Mouse (Mus musculus) CH12.LX (cell line): ENCODE measurements at regions not wholly inside any gene's neighbourhood (a gene's known extent, or its start where the extent isn't known, plus 50 kb on each side); places are given as distances from the start of the nearest gene placed in this dataset.

ENCODE experiments used
- DNase-seq: peaks from one replicate; pipeline ENCODE4 v3.0.0-alpha.2; 2013; ENCODE audit errors: extremely low read depth
- H3K27ac ChIP-seq: 2 replicates; pipeline ENCODE4 v1.5.1; 2012; ENCODE audit warnings: low read depth, mild to moderate bottlenecking, control low read depth, moderate library complexity; ENCODE audit not compliant: insufficient read depth
- H3K27me3 ChIP-seq: replicated peaks from 2 replicates; pipeline ENCODE3; 2012; ENCODE audit warnings: inconsistent platforms
- H3K36me3 ChIP-seq, 2 experiments: replicated peaks in 1 of 2; 2 replicates each; pipeline versions ENCODE3 to v1.6.1; 2012; ENCODE audit warnings: inconsistent platforms in 1 of 2, low read length in 1 of 2, mild to moderate bottlenecking in 1 of 2, mixed read lengths in 1 of 2, moderate library complexity in 1 of 2; ENCODE audit not compliant: control insufficient read depth in 1 of 2, insufficient read depth in 1 of 2
- H3K4me1 ChIP-seq, 2 experiments: 2 replicates each; pipeline ENCODE4 v1.6.1; 2012; ENCODE audit warnings: inconsistent platforms in 1 of 2, moderate library complexity in 1 of 2; ENCODE audit not compliant: insufficient read depth in 2 of 2, control insufficient read depth in 1 of 2
- H3K4me2 ChIP-seq: 2 replicates; pipeline ENCODE4 v1.6.1; 2012; ENCODE audit warnings: low read depth, mild to moderate bottlenecking, control low read depth; ENCODE audit not compliant: poor library complexity, insufficient read depth, severe bottlenecking
- H3K4me3 ChIP-seq, 3 experiments: fragments of 150-350 bp in 1 of 3; sonication (generic) in 1 of 3; replicated peaks in 1 of 3; 2 replicates each; pipeline versions ENCODE3 to v1.5.1; 2011 to 2012; ENCODE audit warnings: low read depth in 2 of 3, low read length in 2 of 3, mild to moderate bottlenecking in 2 of 3, moderate library complexity in 2 of 3, control low read depth in 1 of 3, improper control_type of control experiment in 1 of 3, inconsistent platforms in 1 of 3, mixed read lengths in 1 of 3; ENCODE audit not compliant: poor library complexity in 1 of 3
- H3K79me2 ChIP-seq: replicated peaks from 2 replicates; pipeline ENCODE4 v1.6.1; 2012; ENCODE audit warnings: mild to moderate bottlenecking, moderate library complexity; ENCODE audit not compliant: control insufficient read depth, poor library complexity, insufficient read depth, severe bottlenecking; ENCODE audit errors: extremely low read depth
- H3K9ac ChIP-seq: 2 replicates; pipeline ENCODE4 v1.6.1; 2012; ENCODE audit warnings: low read depth, mild to moderate bottlenecking, control low read depth, moderate library complexity; ENCODE audit not compliant: insufficient read depth
- H3K9me3 ChIP-seq: replicated peaks from 2 replicates; pipeline ENCODE3; 2012; ENCODE audit warnings: low read length, inconsistent platforms, mixed read lengths
- CHD1 ChIP-seq: IDR thresholded peaks from 2 replicates; pipeline ENCODE4 v1.6.1; 2012; ENCODE audit warnings: low read depth, low read length, improper control_type of control experiment, inconsistent platforms
- ETS1 ChIP-seq: conservative IDR thresholded peaks from 2 replicates; pipeline ENCODE4 v1.6.1; 2012; ENCODE audit warnings: low read depth, mild to moderate bottlenecking, inconsistent platforms, low read length, improper control_type of control experiment, moderate library complexity
- HCFC1 ChIP-seq: IDR thresholded peaks from 2 replicates; pipeline ENCODE4 v1.6.1; 2012; ENCODE audit warnings: low read depth, mild to moderate bottlenecking, inconsistent platforms, low read length, improper control_type of control experiment
- IRF4 ChIP-seq: IDR thresholded peaks from 2 replicates; pipeline ENCODE4 v1.6.1; 2014; ENCODE audit warnings: low read depth, mild to moderate bottlenecking, inconsistent platforms, low read length, improper control_type of control experiment
- JUN ChIP-seq: IDR thresholded peaks from 2 replicates; pipeline ENCODE4 v1.6.1; 2011; ENCODE audit warnings: low read depth, mild to moderate bottlenecking, low read length, improper control_type of control experiment, moderate library complexity; ENCODE audit not compliant: insufficient read depth
- MAFK ChIP-seq: IDR thresholded peaks from 2 replicates; pipeline ENCODE4 v1.6.1; 2011; ENCODE audit warnings: low read length, improper control_type of control experiment; ENCODE audit not compliant: insufficient replicate concordance
- MAX ChIP-seq: IDR thresholded peaks from 2 replicates; pipeline ENCODE4 v1.6.1; 2011; ENCODE audit warnings: low read length, improper control_type of control experiment
- MAZ ChIP-seq: IDR thresholded peaks from 2 replicates; pipeline ENCODE4 v1.6.1; 2012; ENCODE audit warnings: low read depth, mild to moderate bottlenecking, inconsistent platforms, low read length, improper control_type of control experiment, moderate library complexity
- MEF2A ChIP-seq: IDR thresholded peaks from 2 replicates; pipeline ENCODE4 v1.6.1; 2014; ENCODE audit warnings: low read depth, mild to moderate bottlenecking, inconsistent platforms, low read length, improper control_type of control experiment, borderline replicate concordance
- MXI1 ChIP-seq: IDR thresholded peaks from 2 replicates; pipeline ENCODE4 v1.6.1; 2011; ENCODE audit warnings: mild to moderate bottlenecking, low read depth, low read length, improper control_type of control experiment
- NELFE ChIP-seq: IDR thresholded peaks from 2 replicates; pipeline ENCODE4 v1.6.1; 2011; ENCODE audit warnings: low read depth, low read length, improper control_type of control experiment
- POLR2A ChIP-seq: IDR thresholded peaks from 2 replicates; pipeline ENCODE4 v1.6.1; 2011; ENCODE audit warnings: low read depth, mild to moderate bottlenecking, improper control_type of control experiment, low read length
- SMC3 ChIP-seq: IDR thresholded peaks from 2 replicates; pipeline ENCODE4 v1.6.1; 2011; ENCODE audit warnings: low read depth, low read length, improper control_type of control experiment
- TCF12 ChIP-seq: IDR thresholded peaks from 2 replicates; pipeline ENCODE4 v1.6.1; 2014; ENCODE audit warnings: low read depth, mild to moderate bottlenecking, inconsistent platforms, low read length, improper control_type of control experiment
- UBTF ChIP-seq: IDR thresholded peaks from 2 replicates; pipeline ENCODE4 v1.6.1; 2012; ENCODE audit warnings: low read depth, mild to moderate bottlenecking, inconsistent platforms, low read length, improper control_type of control experiment, moderate library complexity
- USF1 ChIP-seq: IDR thresholded peaks from 2 replicates; pipeline ENCODE4 v1.6.1; 2014; ENCODE audit warnings: low read depth, mild to moderate bottlenecking, inconsistent platforms, low read length, improper control_type of control experiment
- USF2 ChIP-seq: conservative IDR thresholded peaks from 2 replicates; pipeline ENCODE4 v1.6.1; 2011; ENCODE audit warnings: low read depth, low read length, improper control_type of control experiment
- ZC3H11A ChIP-seq: IDR thresholded peaks from 2 replicates; pipeline ENCODE4 v1.6.1; 2012; ENCODE audit warnings: low read depth, mild to moderate bottlenecking, inconsistent platforms, low read length, improper control_type of control experiment
- ZMIZ1 ChIP-seq: IDR thresholded peaks from 2 replicates; pipeline ENCODE4 v1.6.1; 2012; ENCODE audit warnings: low read depth, mild to moderate bottlenecking, inconsistent platforms, low read length, improper control_type of control experiment
- ZNF384 ChIP-seq: IDR thresholded peaks from 2 replicates; pipeline ENCODE4 v1.6.1; 2012; ENCODE audit warnings: low read depth, low read length, improper control_type of control experiment, inconsistent platforms
- dilution Hi-C: fragments of 300-500 bp; cut with MboI; formaldehyde crosslinking; loops from 2 replicates; pipeline ENCODE4 v1.14.3; 2020; ENCODE audit warnings: low sequenced_read_pairs; ENCODE audit not compliant: extremely low pct_unique_long_range_greater_than_20kb, extremely low pct_ligation_motif_present
- in situ Hi-C: fragments of 300-500 bp; cut with MboI; formaldehyde crosslinking; loops from 3 replicates; pipeline ENCODE4 v1.14.3; 2019; ENCODE audit warnings: low sequenced_read_pairs, low pct_ligation_motif_present, low pct_unique_long_range_greater_than_20kb, mixed read lengths

DNA sequence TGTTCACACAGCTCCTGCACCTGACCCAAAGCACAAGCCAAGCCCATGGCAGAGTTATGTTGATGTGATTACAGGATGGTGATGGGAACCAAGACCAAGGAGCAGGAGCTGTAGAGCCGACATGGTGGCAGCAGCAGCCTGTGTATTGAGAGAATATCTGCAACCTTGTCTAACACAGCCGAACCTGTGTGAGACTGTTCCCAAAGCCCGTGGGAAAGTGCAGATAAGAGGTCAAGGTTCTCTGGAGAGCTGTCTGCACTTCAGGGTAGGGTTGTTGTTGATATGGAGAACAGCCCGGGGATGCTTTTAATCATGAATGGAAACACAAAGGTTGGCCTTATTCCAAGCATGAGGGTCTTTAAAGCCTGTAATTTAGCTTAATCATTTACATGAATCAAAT lies 110.4 kb downstream of the Adra2a start:
- Histone ChIP-seq H3K4me2 (no peak overlapping the region), H3K4me1 (peaks cover 0 to 19% of the 10 kb centered on the region in 2 experiments; a peak in 1 of 4 replicates), H3K27me3 (no peaks in the 10 kb centered on the region), H3K9me3 (no peaks in the 10 kb centered on the region), H3K36me3 (no peaks in the 10 kb centered on the region), H3K79me2 (no peaks in the 10 kb centered on the region), H3K4me3 (no peak overlapping the region), H3K27ac (no peak overlapping the region), H3K9ac (no peak overlapping the region)
- no peak for DNase-seq
- in situ Hi-C loops = no loop called here
- dilution Hi-C loops = no loop called here
- TF ChIP-seq ZMIZ1 (no peak), ETS1 (no peak), MAFK (no peak), ZC3H11A (no peak), USF2 (no peak), IRF4 (no peak), UBTF (no peak), CHD1 (no peak), MAZ (no peak), POLR2A (no peak), MXI1 (no peak), JUN (no peak), MEF2A (no peak), ZNF384 (no peak), SMC3 (no peak), NELFE (no peak), USF1 (no peak), MAX (no peak), HCFC1 (no peak)

DNA sequence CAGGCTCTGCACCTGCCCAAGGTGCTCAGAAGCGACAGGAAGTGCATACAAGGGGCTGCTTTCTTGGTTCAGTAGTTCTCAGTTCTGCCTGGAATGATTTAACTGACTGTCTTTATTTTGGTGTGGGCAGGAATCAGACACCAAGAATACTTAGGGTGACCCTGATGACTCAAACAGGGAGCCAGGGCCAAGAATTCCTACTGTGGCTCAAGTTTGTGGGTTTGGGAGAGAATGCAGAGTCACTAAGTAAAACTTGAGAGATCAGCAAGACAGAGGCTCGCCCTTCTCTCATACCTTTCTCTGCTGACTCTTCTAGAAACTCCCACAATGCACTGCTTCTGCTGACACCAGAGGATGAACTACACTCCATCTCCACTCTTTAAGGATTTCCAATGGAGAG lies 126.4 kb downstream of the Adra2a start:
- Histone ChIP-seq H3K4me3 (no peak overlapping the region), H3K36me3 (no peaks in the 10 kb centered on the region), H3K9ac (no peak overlapping the region), H3K4me2 (no peak overlapping the region), H3K9me3 (no peaks in the 10 kb centered on the region), H3K79me2 (no peaks in the 10 kb centered on the region), H3K4me1 (no peaks in the 10 kb centered on the region), H3K27me3 (no peaks in the 10 kb centered on the region), H3K27ac (no peak overlapping the region)
- dilution Hi-C loops = no loop called here
- no peak for DNase-seq
- TF ChIP-seq TCF12 (no peak), JUN (no peak), MAFK (no peak), MXI1 (no peak)
- in situ Hi-C loops = no loop called here
